Mouse (Mus musculus) heart, postnatal 0 days (tissue): ENCODE results near the gene Siglecf. TPM values are rescaled to one million over a fixed set of nuclear protein-coding genes. Genes with fewer than 3 reads are reported as not detected.
"Not testable (repeated sequence)": the region's sequence is repeated elsewhere in the genome, so short reads cannot be mapped to it uniquely, and the experiment has no call there.

Experiments used
- ATAC-seq: fragments of 200-750 bp; cut with Nextera tagmentation; 2 replicates; pipeline ENCODE4 v1.8.0; 2017; ENCODE audit warnings: low read depth, moderate number of reproducible peaks, moderate library complexity; ENCODE audit not compliant: insufficient read depth
- DNase-seq: peaks from one replicate; pipeline ENCODE4 v3.0.0-alpha.2; 2016; ENCODE audit warnings: low spot score
- H3K27ac ChIP-seq: fragments of 300-500 bp; sonication (generic); 2 replicates; pipeline ENCODE4 v1.5.1; 2014; ENCODE audit warnings: low read depth, mild to moderate bottlenecking
- H3K27me3 ChIP-seq: fragments of 300-500 bp; sonication (generic); 2 replicates; pipeline ENCODE4 v1.6.1; 2014; ENCODE audit warnings: low read length, mixed read lengths; ENCODE audit not compliant: control insufficient read depth, insufficient read depth
- H3K36me3 ChIP-seq: fragments of 300-500 bp; sonication (generic); replicated peaks from 2 replicates; pipeline ENCODE4 v1.6.1; 2014; ENCODE audit warnings: low read length, mixed read lengths; ENCODE audit not compliant: control insufficient read depth, insufficient read depth
- H3K4me1 ChIP-seq: fragments of 300-500 bp; sonication (generic); 2 replicates; pipeline ENCODE4 v1.6.1; 2014; ENCODE audit warnings: antibody characterized with exemption; ENCODE audit not compliant: control insufficient read depth, insufficient read depth
- H3K4me2 ChIP-seq: fragments of 300-500 bp; sonication (generic); 2 replicates; pipeline ENCODE4 v1.6.1; 2014; ENCODE audit warnings: low read depth, mild to moderate bottlenecking, low read length, moderate library complexity
- H3K4me3 ChIP-seq: fragments of 300-500 bp; sonication (generic); 2 replicates; pipeline ENCODE4 v1.5.1; 2014; ENCODE audit warnings: low read depth, low read length
- H3K9ac ChIP-seq: fragments of 300-500 bp; sonication (generic); replicated peaks from 2 replicates; pipeline ENCODE4 v1.6.1; 2014; ENCODE audit warnings: low read depth, low read length, mixed read lengths
- H3K9me3 ChIP-seq: fragments of 300-500 bp; sonication (generic); replicated peaks from 2 replicates; pipeline ENCODE4 v1.6.1; 2016; ENCODE audit warnings: low read length; ENCODE audit not compliant: control insufficient read depth
- CTCF ChIP-seq: IDR thresholded peaks from 2 replicates; pipeline ENCODE4 v1.5.1; 2016; ENCODE audit warnings: antibody characterized with exemption, control low read depth, low read depth
- EP300 ChIP-seq: IDR thresholded peaks from 2 replicates; pipeline ENCODE4 v1.6.1; 2016; ENCODE audit warnings: antibody characterized with exemption, low read depth
- WGBS: fragments of 180-500 bp; shearing (Covaris S2); extraction: QIAGEN DNeasy Blood & Tissue Kit; methylation state at CpG from one replicate; pipeline ENCODE4 v1.1.7; 2014; 5-methylcytosine and 5-hydroxymethylcytosine counted together
- polyA plus RNA-seq: library from polyadenylated mRNA; unstranded; fragments of >200 nt; fragmentation: Nextera tagmentation; extraction: Ambion mirVana; gene quantifications from 2 replicates; pipeline ENCODE4 v1.2.1, GENCODE M21; 2015
- total RNA-seq: library from RNA; depleted of rRNA; stranded (reverse); fragments of >200 nt; gene quantifications from 2 replicates; pipeline ENCODE4 v1.2.3, GENCODE M21; 2014; ENCODE audit warnings: low replicate concordance

The Siglecf gene
- total and polyA plus RNA-seq, 2 experiments from 2014 or later, result 0.07 TPM; not detected in 1

GRCm38 (mm10) chr7:43343191-43343590, 8.0 kb upstream of the Siglecf start:
- Histone ChIP-seq H3K36me3 (no peaks in the 10 kb centered on the region), H3K4me1 (no peaks in the 10 kb centered on the region), H3K4me2 (no peak overlapping the region), H3K9ac (no peak overlapping the region), H3K9me3 (no peaks in the 10 kb centered on the region), H3K27me3 (no peaks in the 10 kb centered on the region), H3K27ac (no peak overlapping the region), H3K4me3 (no peak overlapping the region)
- DNase-seq (no peak), ATAC-seq (no peak)
- TF ChIP-seq CTCF (no peak), EP300 (no peak)
- WGBS, result 53% methylated on average over 5 of the region's 5 CpGs

DNA sequence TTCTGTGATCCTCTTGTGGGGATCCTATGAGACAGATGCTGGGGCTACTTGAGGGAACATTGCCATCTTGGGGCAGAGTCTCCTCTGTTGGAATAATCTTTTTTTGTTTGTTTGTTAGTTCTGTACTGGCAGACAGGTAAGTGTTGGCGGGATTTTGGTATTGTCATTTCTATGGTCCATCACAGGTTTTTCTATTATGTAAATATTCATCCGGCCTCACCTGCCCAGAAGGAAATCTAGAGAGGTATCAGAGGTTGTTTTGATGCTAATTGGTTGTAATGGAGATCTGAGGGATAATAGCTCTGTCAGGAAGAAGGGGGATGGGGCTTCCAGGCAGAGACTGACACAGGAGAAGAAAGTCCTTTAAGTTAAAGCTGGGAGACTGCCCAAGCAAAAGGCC, 7.1 kb upstream of the Siglecf start:
- Histone ChIP-seq H3K9me3 (no peaks in the 10 kb centered on the region), H3K27ac (no peak overlapping the region), H3K4me2 (no peak overlapping the region), H3K4me3 (no peak overlapping the region), H3K4me1 (no peaks in the 10 kb centered on the region), H3K9ac (no peak overlapping the region), H3K36me3 (no peaks in the 10 kb centered on the region), H3K27me3 (no peaks in the 10 kb centered on the region)
- TF ChIP-seq EP300, result no peak
- TF ChIP-seq CTCF, result no peak
- DNase-seq, result no peak
- WGBS, result 62% methylated on average over 2 of the region's 2 CpGs
- ATAC-seq, result no peak

DNA sequence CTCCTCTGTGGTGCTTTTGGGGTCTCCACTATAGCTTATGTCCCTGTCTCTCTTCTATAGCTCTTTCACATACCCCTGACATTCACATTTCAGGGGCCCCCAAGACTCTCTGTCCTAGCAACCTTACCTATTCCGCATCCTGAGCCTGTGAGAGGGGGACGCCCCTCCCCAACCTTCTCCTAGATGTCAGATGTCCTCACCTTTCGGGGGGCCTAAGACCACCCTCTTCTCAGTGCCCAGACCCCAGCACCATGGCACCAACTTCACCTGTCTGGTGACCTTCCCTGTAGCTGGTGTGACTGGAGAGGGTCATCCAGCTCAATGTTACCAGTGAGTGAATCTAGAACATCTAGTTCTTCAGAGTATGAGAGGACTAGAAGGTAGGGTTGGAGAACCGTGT, 6.7 kb upstream of the Siglecf start:
- no peak overlapping the region for H3K4me2 ChIP-seq
- no peaks in the 10 kb centered on the region for H3K36me3 ChIP-seq
- H3K9me3 ChIP-seq, result no peaks in the 10 kb centered on the region
- WGBS, result 67% methylated on average over 4 of the region's 4 CpGs
- no peak overlapping the region for H3K27ac ChIP-seq
- DNase-seq (no peak), ATAC-seq (no peak)
- H3K4me3 ChIP-seq, result no peak overlapping the region
- H3K9ac ChIP-seq, result no peak overlapping the region
- no peaks in the 10 kb centered on the region for H3K27me3 ChIP-seq
- no peaks in the 10 kb centered on the region for H3K4me1 ChIP-seq
- TF ChIP-seq CTCF (no peak), EP300 (no peak)

DNA sequence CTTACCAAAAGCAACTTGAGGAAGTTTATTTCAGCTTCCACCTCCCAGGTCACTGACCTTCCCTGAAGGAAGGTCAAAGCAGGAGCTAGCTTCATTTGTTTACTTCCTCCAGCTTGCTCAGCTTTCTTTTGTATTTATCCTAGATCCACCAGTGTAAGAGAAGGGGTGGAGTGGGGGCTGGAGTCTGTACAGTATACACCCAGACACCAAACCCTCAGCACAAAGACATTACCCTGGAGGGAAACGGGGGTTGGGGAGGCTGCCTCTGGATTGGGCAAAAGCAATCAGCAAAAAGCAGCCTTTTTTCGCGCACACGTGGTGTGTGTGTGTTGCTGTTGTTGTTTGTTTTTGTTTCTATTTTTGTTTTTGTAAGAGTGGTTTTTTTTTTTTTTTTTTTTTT, 5.0 kb upstream of the Siglecf start:
- 53% methylated on average over 4 of the region's 4 CpGs for WGBS
- H3K36me3 ChIP-seq, result no peaks in the 10 kb centered on the region
- TF ChIP-seq CTCF, result no peak
- TF ChIP-seq EP300, result no peak
- H3K4me1 ChIP-seq, result no peaks in the 10 kb centered on the region
- DNase-seq (no peak), ATAC-seq (no peak)
- no peak overlapping the region for H3K4me2 ChIP-seq
- H3K9ac ChIP-seq, result no peak overlapping the region
- H3K4me3 ChIP-seq, result no peak overlapping the region
- H3K9me3 ChIP-seq, result no peaks in the 10 kb centered on the region
- H3K27me3 ChIP-seq, result no peaks in the 10 kb centered on the region
- no peak overlapping the region for H3K27ac ChIP-seq

- ATAC-seq, result no peak
- H3K4me2 ChIP-seq, result no peak overlapping the region
- no peak overlapping the region for H3K9ac ChIP-seq
- H3K4me3 ChIP-seq, result no peak overlapping the region
- H3K9me3 ChIP-seq, result no peaks in the 10 kb centered on the region
- H3K27me3 ChIP-seq, result no peaks in the 10 kb centered on the region
- H3K27ac ChIP-seq, result no peak overlapping the region
- no peaks in the 10 kb centered on the region for H3K36me3 ChIP-seq
- DNase-seq, result no peak
- H3K4me1 ChIP-seq, result no peaks in the 10 kb centered on the region
- no peak for TF ChIP-seq EP300
- WGBS, result 57% methylated on average over 1 of the region's 1 CpGs
Measured at GRCm38 (mm10) chr7:43346571-43346970, 4.6 kb upstream of the Siglecf start.

GRCm38 (mm10) chr7:43349623-43350022, 1.5 kb upstream of the Siglecf start:
- not testable (repeated sequence) for H3K27me3 ChIP-seq, DNase-seq, ATAC-seq, H3K4me2 ChIP-seq, H3K4me3 ChIP-seq, H3K4me1 ChIP-seq, H3K27ac ChIP-seq, H3K36me3 ChIP-seq, H3K9ac ChIP-seq, H3K9me3 ChIP-seq
- WGBS, result 57% methylated on average over 5 of the region's 5 CpGs
- peak; percentile 30 for TF ChIP-seq CTCF
